Mouse (Mus musculus) liver, embryonic 16.5 days (tissue): Measurements from ENCODE around the gene Pla2g7. TPM values are rescaled to one million over a fixed set of nuclear protein-coding genes. Genes with fewer than 3 reads are reported as not detected.
"Not testable (repeated sequence)": the region's sequence is repeated elsewhere in the genome, so short reads cannot be mapped to it uniquely, and the experiment has no call there.

Experiments
- ATAC-seq: fragments of 200-750 bp; cut with Nextera tagmentation; 2 replicates; pipeline ENCODE4 v1.8.0; 2017; ENCODE audit warnings: low read depth, mild to moderate bottlenecking, moderate number of reproducible peaks, moderate library complexity
- H3K27ac ChIP-seq: fragments of 300-500 bp; sonication (generic); 2 replicates; pipeline ENCODE4 v1.5.1; 2014; ENCODE audit warnings: mild to moderate bottlenecking, low read length
- H3K27me3 ChIP-seq: fragments of 300-500 bp; sonication (generic); 2 replicates; pipeline ENCODE4 v1.6.1; 2014; ENCODE audit warnings: low read depth, low read length, mixed read lengths; ENCODE audit not compliant: control insufficient read depth, insufficient read depth
- H3K36me3 ChIP-seq: fragments of 300-500 bp; sonication (generic); 2 replicates; pipeline ENCODE4 v1.6.1; 2014; ENCODE audit warnings: mild to moderate bottlenecking; ENCODE audit not compliant: control insufficient read depth, insufficient read depth
- H3K4me1 ChIP-seq: fragments of 300-500 bp; sonication (generic); 2 replicates; pipeline ENCODE4 v1.6.1; 2014; ENCODE audit warnings: low read depth, low read length, mixed read lengths; ENCODE audit not compliant: control insufficient read depth
- H3K4me2 ChIP-seq: fragments of 300-500 bp; sonication (generic); 2 replicates; pipeline ENCODE4 v1.6.1; 2014; ENCODE audit warnings: low read depth, low read length, mixed read lengths
- H3K4me3 ChIP-seq: fragments of 300-500 bp; sonication (generic); 2 replicates; pipeline ENCODE4 v1.5.1; 2014; ENCODE audit warnings: low read depth, mild to moderate bottlenecking, low read length
- H3K9ac ChIP-seq: fragments of 300-500 bp; sonication (generic); 2 replicates; pipeline ENCODE4 v1.6.1; 2014; ENCODE audit warnings: low read depth, low read length
- H3K9me3 ChIP-seq: fragments of 300-500 bp; sonication (generic); replicated peaks from 2 replicates; pipeline ENCODE4 v1.6.1; 2016; ENCODE audit warnings: low read length; ENCODE audit not compliant: control insufficient read depth
- WGBS: fragments of 180-500 bp; shearing (Covaris S2); extraction: QIAGEN DNeasy Blood & Tissue Kit; methylation state at CpG from one replicate; pipeline ENCODE4 v1.1.7; 2014; ENCODE audit not compliant: insufficient replicate concordance; 5-methylcytosine and 5-hydroxymethylcytosine counted together
- polyA plus RNA-seq: library from polyadenylated mRNA; unstranded; fragments of >200 nt; fragmentation: Nextera tagmentation; extraction: Ambion mirVana; gene quantifications from 2 replicates; pipeline ENCODE4 v1.2.1, GENCODE M21; 2015

The Pla2g7 gene
- polyA plus RNA-seq = 33.6 and 35.9 TPM in 2 replicates

GRCm38 (mm10) chr17:43567992-43568888, at the start of gene Pla2g7:
Gene Pla2g7, plus strand, starts transcription at chr17:43568098.
- no peaks in the 10 kb centered on the region for H3K27me3 ChIP-seq
- no peak within 1 kb of the TSS for H3K27ac ChIP-seq
- no peaks in the 10 kb centered on the region for H3K9me3 ChIP-seq
- H3K4me2 ChIP-seq = peak within 1 kb of the TSS; percentile 41
- peak; percentile 79 for ATAC-seq
- peak within 1 kb of the TSS; percentile 33; the same call in 1 of the 2 replicates for H3K9ac ChIP-seq
- H3K4me3 ChIP-seq = peak within 1 kb of the TSS; percentile 51
- H3K36me3 ChIP-seq = no peaks in the 10 kb centered on the region
- H3K4me1 ChIP-seq = no peaks in the 10 kb centered on the region
- WGBS = 1% methylated on average over 34 of the region's 34 CpGs

DNA sequence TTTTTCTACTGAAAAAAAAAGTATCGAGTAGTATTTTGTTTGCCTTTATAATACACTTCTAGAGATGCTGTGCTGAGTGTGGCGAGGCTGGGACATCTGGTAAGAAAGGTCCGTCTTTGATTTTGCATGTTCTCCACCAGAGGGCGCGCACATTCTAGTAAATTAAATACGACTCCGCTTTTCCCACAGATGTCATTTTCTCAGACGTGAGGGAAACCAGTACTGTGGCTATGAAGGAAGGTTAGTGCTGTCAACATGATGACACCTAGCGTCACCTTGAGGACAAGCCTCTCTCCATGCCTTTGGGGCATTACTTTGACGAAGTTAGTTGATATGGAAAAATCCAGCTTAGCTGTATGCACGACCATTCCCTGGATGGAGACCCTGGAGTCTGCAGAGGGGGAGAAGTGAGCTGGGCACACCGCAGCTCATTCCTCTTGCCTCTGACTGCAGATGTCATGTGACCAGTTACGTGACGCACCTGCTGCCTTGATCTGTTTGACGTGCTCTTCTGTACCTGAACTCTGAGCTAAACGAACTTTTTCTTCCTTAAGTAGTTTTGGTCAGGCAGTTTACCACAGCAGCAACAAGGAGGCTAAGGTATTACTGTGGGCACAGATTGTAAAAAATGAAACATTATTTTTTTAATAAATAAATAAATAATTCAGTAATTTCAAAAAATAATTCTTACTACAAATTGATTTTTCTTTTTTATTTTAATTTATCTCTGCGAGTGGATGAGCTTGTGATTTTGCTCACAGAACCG, 49.1 kb upstream of the Pla2g7 start:
- WGBS = 27% methylated on average over 18 of the region's 18 CpGs
- Histone ChIP-seq H3K4me2 (peak overlapping the region; percentile 17; the same call in 1 of the 2 replicates), H3K9ac (no peak overlapping the region), H3K27ac (no peak overlapping the region), H3K27me3 (no peaks in the 10 kb centered on the region), H3K9me3 (no peaks in the 10 kb centered on the region), H3K4me3 (no peak overlapping the region), H3K4me1 (no peaks in the 10 kb centered on the region), H3K36me3 (no peaks in the 10 kb centered on the region)
- ATAC-seq = 0 out of 2 replicates have a peak, but pooled peaks have one; percentile 27

GRCm38 (mm10) chr17:43520166-43520565, 47.7 kb upstream of the Pla2g7 start:
- ATAC-seq = no peak
- H3K4me3 ChIP-seq = no peak overlapping the region

GRCm38 (mm10) chr17:43530507-43530906, 37.4 kb upstream of the Pla2g7 start:
- Histone ChIP-seq H3K4me3 (no peak overlapping the region), H3K27ac (no peak overlapping the region), H3K9me3 (no peaks in the 10 kb centered on the region), H3K27me3 (no peaks in the 10 kb centered on the region), H3K4me1 (no peaks in the 10 kb centered on the region; the same call in 1 of the 2 replicates), H3K4me2 (no peak overlapping the region), H3K9ac (no peak overlapping the region), H3K36me3 (no peaks in the 10 kb centered on the region)
- ATAC-seq = no peak
- 69% methylated on average over 2 of the region's 2 CpGs for WGBS

More at GRCm38 (mm10) chr17:43520166-43520565, 47.7 kb upstream of the Pla2g7 start:
- 39% methylated on average over 3 of the region's 3 CpGs for WGBS
- Histone ChIP-seq H3K27ac (no peak overlapping the region), H3K4me2 (no peak overlapping the region), H3K36me3 (no peaks in the 10 kb centered on the region), H3K9ac (no peak overlapping the region), H3K4me1 (no peaks in the 10 kb centered on the region), H3K9me3 (no peaks in the 10 kb centered on the region), H3K27me3 (no peaks in the 10 kb centered on the region)

GRCm38 (mm10) chr17:43531192-43531591, 36.7 kb upstream of the Pla2g7 start:
- WGBS = 70% methylated on average over 4 of the region's 4 CpGs
- Histone ChIP-seq H3K4me3 (no peak overlapping the region), H3K36me3 (no peaks in the 10 kb centered on the region), H3K9ac (no peak overlapping the region), H3K9me3 (no peaks in the 10 kb centered on the region), H3K27ac (no peak overlapping the region), H3K27me3 (no peaks in the 10 kb centered on the region), H3K4me1 (no peaks in the 10 kb centered on the region; the same call in 1 of the 2 replicates), H3K4me2 (no peak overlapping the region)
- no peak for ATAC-seq

DNA sequence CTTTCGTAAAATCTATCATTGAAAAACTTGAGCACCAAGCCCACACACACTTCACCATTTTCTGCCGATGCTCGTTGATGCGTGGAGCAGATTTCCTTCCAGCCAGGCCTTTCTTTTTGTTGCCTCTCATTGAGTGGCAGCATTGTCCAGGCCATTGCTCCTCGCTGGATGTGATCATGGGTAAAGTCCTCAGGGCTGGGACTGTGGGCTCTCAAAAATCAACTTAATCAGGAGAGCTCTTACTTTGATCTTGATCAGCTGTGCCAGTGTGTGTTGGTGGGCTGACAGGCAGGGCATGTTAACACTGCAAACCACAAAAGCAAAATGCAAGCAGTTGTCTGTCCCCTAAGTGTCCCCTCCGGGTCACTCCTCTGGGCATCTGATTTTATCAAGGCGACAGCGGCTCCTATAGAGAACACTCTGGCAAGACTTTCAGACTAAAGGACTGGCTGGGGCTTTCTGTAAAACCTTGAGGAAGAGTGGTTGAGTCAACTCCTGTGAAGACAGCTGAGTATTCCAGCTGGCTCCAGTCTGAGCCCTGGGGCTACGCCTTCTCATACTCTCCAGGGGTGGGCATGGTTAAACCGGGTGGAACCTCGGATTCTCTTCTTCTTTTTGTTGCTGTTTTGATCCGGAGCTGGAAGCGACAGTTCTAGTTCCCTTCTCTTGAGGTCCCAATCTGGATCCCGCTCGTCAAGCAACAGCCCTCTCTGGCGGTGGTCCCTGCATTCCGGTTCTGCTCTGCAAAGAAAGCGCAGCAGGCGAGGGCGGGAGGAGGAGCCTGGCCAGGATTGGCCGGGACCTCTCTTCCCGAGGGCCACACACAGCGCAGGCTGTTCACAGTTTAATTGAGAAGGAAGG, 33.3 kb upstream of the Pla2g7 start:
- 21% methylated on average over 23 of the region's 23 CpGs for WGBS
- Histone ChIP-seq H3K4me1 (no peaks in the 10 kb centered on the region; the same call in 1 of the 2 replicates), H3K36me3 (no peaks in the 10 kb centered on the region), H3K9ac (no peak overlapping the region), H3K27me3 (no peaks in the 10 kb centered on the region), H3K4me2 (peak overlapping the region; percentile 52), H3K9me3 (no peaks in the 10 kb centered on the region), H3K27ac (no peak overlapping the region), H3K4me3 (peak overlapping the region; percentile 23; the same call in 1 of the 2 replicates)
- peak; percentile 50; the same call in 1 of the 2 replicates for ATAC-seq

DNA sequence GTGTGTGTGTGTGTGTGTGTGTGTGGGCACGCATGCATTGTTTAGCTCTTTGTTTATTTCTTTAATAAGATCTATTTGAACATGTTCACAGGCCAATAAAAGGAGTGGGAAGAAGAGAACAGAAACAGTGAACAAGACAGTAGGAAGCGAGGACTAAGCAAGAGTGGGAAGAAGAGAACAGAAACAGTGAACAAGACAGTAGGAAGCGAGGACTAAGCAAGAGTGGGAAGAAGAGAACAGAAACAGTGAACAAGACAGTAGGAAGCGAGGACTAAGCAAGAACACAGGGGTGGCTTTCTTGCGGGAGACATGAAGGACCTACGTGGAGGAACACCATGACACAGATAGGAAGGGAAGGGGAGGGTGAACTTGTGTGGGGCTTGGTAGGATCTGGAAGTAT, 31.1 kb upstream of the Pla2g7 start:
- H3K27ac ChIP-seq, ATAC-seq, H3K4me1 ChIP-seq, H3K9me3 ChIP-seq, H3K27me3 ChIP-seq, H3K4me3 ChIP-seq, H3K9ac ChIP-seq, H3K36me3 ChIP-seq, H3K4me2 ChIP-seq: not testable (repeated sequence)
- 57% methylated on average over 6 of the region's 6 CpGs for WGBS

DNA sequence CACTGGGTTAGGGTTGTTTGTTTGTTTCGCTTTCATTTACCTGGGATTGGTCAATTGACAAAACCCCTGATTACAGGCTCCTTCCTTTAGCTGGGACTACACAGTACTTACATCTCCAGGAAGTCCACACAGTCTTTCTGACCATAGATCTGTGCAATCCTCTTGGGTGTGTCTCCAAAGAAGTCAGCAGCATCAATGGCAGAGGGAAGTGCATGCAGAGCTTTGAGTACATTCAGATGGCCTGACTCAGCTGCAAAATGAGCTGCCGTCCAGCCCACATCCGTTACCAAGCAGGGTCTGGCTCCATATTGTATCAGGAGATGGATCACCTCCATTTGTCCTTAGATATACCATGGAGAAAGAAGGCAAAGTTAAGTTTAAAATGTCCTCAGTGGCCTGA, 29.1 kb upstream of the Pla2g7 start:
- Histone ChIP-seq H3K4me3 (no peak overlapping the region), H3K27ac (no peak overlapping the region), H3K36me3 (no peaks in the 10 kb centered on the region), H3K27me3 (no peaks in the 10 kb centered on the region), H3K9ac (no peak overlapping the region), H3K9me3 (no peaks in the 10 kb centered on the region), H3K4me1 (no peaks in the 10 kb centered on the region; the same call in 1 of the 2 replicates), H3K4me2 (no peak overlapping the region)
- WGBS = 68% methylated on average over 3 of the region's 3 CpGs
- no peak for ATAC-seq
